Mouse (Mus musculus): ENCODE measurements around the gene Piezo1. TPM values are rescaled to one million over a fixed set of nuclear protein-coding genes. Genes with fewer than 3 reads are reported as not detected.

Gene Piezo1
- polyA plus RNA-seq, 1 experiment from 2014 or later, result 7.0 TPM

- WGBS, result 74% methylated on average over 25 of the region's 25 CpGs
- no peak for ATAC-seq (ENCODE audit: low FRiP score, low TSS enrichment)
Observed at GRCm38 (mm10) chr8:122564363-122565352, 13.5 kb upstream of the Piezo1 start.

GRCm38 (mm10) chr8:122561199-122561598, 10.1 kb upstream of the Piezo1 start:
- Histone ChIP-seq H3K27ac (replicated peaks) (no peak overlapping the region), H3K4me2 (replicated peaks; ENCODE audit: low read depth) (no peak overlapping the region), H3K9ac (ENCODE audit: low read length) (no peak overlapping the region), H3K36me3 (ENCODE audit: control insufficient read depth, insufficient read depth, low read length) (no peaks in the 10 kb centered on the region), H3K4me1 (replicated peaks; ENCODE audit: control insufficient read depth, insufficient read depth) (peaks cover 3% of the 10 kb centered on the region; the same call in 1 of the 2 replicates), H3K9me3 (ENCODE audit: control insufficient read depth, low read length) (no peaks in the 10 kb centered on the region), H3K4me3 (ENCODE audit: low read depth, low read length) (no peak overlapping the region), H3K27me3 (ENCODE audit: control insufficient read depth, insufficient read depth, low read length) (no peaks in the 10 kb centered on the region)
- no peak; the same call in 1 of the 2 replicates for ATAC-seq (ENCODE audit: low FRiP score, low TSS enrichment)
- no peak for DNase-seq (ENCODE audit: low spot score)
- 72% methylated on average over 5 of the region's 5 CpGs for WGBS
- TF ChIP-seq EP300 (optimal IDR thresholded peaks at IDR 0.05) (no peak), CTCF (IDR thresholded peaks at IDR 0.05; ENCODE audit: low read depth) (no peak)

More at GRCm38 (mm10) chr8:122564363-122565352, 13.5 kb upstream of the Piezo1 start:
- no peaks in the 10 kb centered on the region for H3K36me3 ChIP-seq (ENCODE audit: control insufficient read depth, insufficient read depth, low read length)
- H3K4me1 ChIP-seq (replicated peaks; ENCODE audit: control insufficient read depth, insufficient read depth), result 0 out of 2 replicates have a peak, but pooled peaks cover 6% of the 10 kb centered on the region
- no peak overlapping the region for H3K4me3 ChIP-seq (ENCODE audit: low read depth, low read length)
- H3K27me3 ChIP-seq (ENCODE audit: control insufficient read depth, insufficient read depth, low read length), result no peaks in the 10 kb centered on the region
- DNase-seq (ENCODE audit: low spot score), result no peak
- H3K27ac ChIP-seq (replicated peaks), result no peak overlapping the region
- no peak overlapping the region for H3K9ac ChIP-seq (ENCODE audit: low read length)
- no peaks in the 10 kb centered on the region for H3K9me3 ChIP-seq (ENCODE audit: control insufficient read depth, low read length)
- no peak for TF ChIP-seq EP300 (optimal IDR thresholded peaks at IDR 0.05)
- no peak for TF ChIP-seq CTCF (IDR thresholded peaks at IDR 0.05; ENCODE audit: low read depth)
- H3K4me2 ChIP-seq (replicated peaks; ENCODE audit: low read depth), result no peak overlapping the region

GRCm38 (mm10) chr8:122558671-122559349, 7.7 kb upstream of the Piezo1 start:
- WGBS, result 17% methylated on average over 12 of the region's 12 CpGs
- H3K4me3 ChIP-seq (ENCODE audit: low read depth, low read length), result no peak overlapping the region
- no peak for DNase-seq (ENCODE audit: low spot score)
- H3K4me2 ChIP-seq (replicated peaks; ENCODE audit: low read depth), result no peak overlapping the region
- H3K27me3 ChIP-seq (ENCODE audit: control insufficient read depth, insufficient read depth, low read length), result no peaks in the 10 kb centered on the region
- peak; percentile 46 for TF ChIP-seq CTCF (IDR thresholded peaks at IDR 0.05; ENCODE audit: low read depth)
- no peak for TF ChIP-seq EP300 (optimal IDR thresholded peaks at IDR 0.05)
- H3K9me3 ChIP-seq (ENCODE audit: control insufficient read depth, low read length), result no peaks in the 10 kb centered on the region
- no peak; the same call in 1 of the 2 replicates for ATAC-seq (ENCODE audit: low FRiP score, low TSS enrichment)
- no peak overlapping the region for H3K27ac ChIP-seq (replicated peaks)
- H3K4me1 ChIP-seq (replicated peaks; ENCODE audit: control insufficient read depth, insufficient read depth), result peaks cover 3% of the 10 kb centered on the region; the same call in 1 of the 2 replicates
- no peak overlapping the region for H3K9ac ChIP-seq (ENCODE audit: low read length)
- no peaks in the 10 kb centered on the region for H3K36me3 ChIP-seq (ENCODE audit: control insufficient read depth, insufficient read depth, low read length)

GRCm38 (mm10) chr8:122557248-122558038, 6.3 kb upstream of the Piezo1 start:
- TF ChIP-seq EP300 (optimal IDR thresholded peaks at IDR 0.05) (no peak), CTCF (IDR thresholded peaks at IDR 0.05; ENCODE audit: low read depth) (no peak)
- Histone ChIP-seq H3K27me3 (ENCODE audit: control insufficient read depth, insufficient read depth, low read length) (no peaks in the 10 kb centered on the region), H3K4me1 (replicated peaks; ENCODE audit: control insufficient read depth, insufficient read depth) (peaks cover 3% of the 10 kb centered on the region; the same call in 1 of the 2 replicates), H3K36me3 (ENCODE audit: control insufficient read depth, insufficient read depth, low read length) (no peaks in the 10 kb centered on the region), H3K9me3 (ENCODE audit: control insufficient read depth, low read length) (no peaks in the 10 kb centered on the region), H3K4me2 (replicated peaks; ENCODE audit: low read depth) (no peak overlapping the region), H3K9ac (ENCODE audit: low read length) (no peak overlapping the region), H3K4me3 (ENCODE audit: low read depth, low read length) (no peak overlapping the region), H3K27ac (replicated peaks) (peak overlapping the region; percentile 14)
- no peak for DNase-seq (ENCODE audit: low spot score)
- 40% methylated on average over 10 of the region's 10 CpGs for WGBS
- ATAC-seq (ENCODE audit: low FRiP score, low TSS enrichment), result 0 out of 2 replicates have a peak, but pooled peaks have one; percentile 19
